Mouse (Mus musculus) midbrain, embryonic 12.5 days (tissue): Measurements from ENCODE around the gene Hsd11b2. TPM values are rescaled to one million over a fixed set of nuclear protein-coding genes. Genes with fewer than 3 reads are reported as not detected.

ENCODE experiments used
- ATAC-seq: fragments of 200-750 bp; cut with Nextera tagmentation; 2 replicates; pipeline ENCODE4 v1.8.0; 2017; ENCODE audit warnings: low read depth, moderate TSS enrichment, moderate library complexity; ENCODE audit not compliant: low FRiP score
- H3K27ac ChIP-seq: fragments of 300-500 bp; sonication (generic); replicated peaks from 2 replicates; pipeline ENCODE4 v1.5.1; 2016; ENCODE audit warnings: mild to moderate bottlenecking
- H3K27me3 ChIP-seq: fragments of 300-500 bp; sonication (generic); 2 replicates; pipeline ENCODE4 v1.6.1; 2016; ENCODE audit warnings: mild to moderate bottlenecking
- H3K36me3 ChIP-seq: fragments of 300-500 bp; sonication (generic); 2 replicates; pipeline ENCODE4 v1.6.1; 2016
- H3K4me1 ChIP-seq: fragments of 300-500 bp; sonication (generic); 2 replicates; pipeline ENCODE4 v1.6.1; 2016
- H3K4me2 ChIP-seq: fragments of 300-500 bp; sonication (generic); replicated peaks from 2 replicates; pipeline ENCODE4 v1.6.1; 2016; ENCODE audit warnings: mild to moderate bottlenecking, moderate library complexity
- H3K4me3 ChIP-seq: fragments of 300-500 bp; sonication (generic); 2 replicates; pipeline ENCODE4 v1.5.1; 2016; ENCODE audit warnings: mild to moderate bottlenecking
- H3K9ac ChIP-seq: fragments of 300-500 bp; sonication (generic); replicated peaks from 2 replicates; pipeline ENCODE4 v1.6.1; 2016; ENCODE audit warnings: mild to moderate bottlenecking, moderate library complexity
- H3K9me3 ChIP-seq: fragments of 300-500 bp; sonication (generic); 2 replicates; pipeline ENCODE4 v1.6.1; 2016; ENCODE audit warnings: mild to moderate bottlenecking
- WGBS: fragments of 180-500 bp; shearing (Covaris S2); methylation state at CpG from one replicate; pipeline ENCODE4 v1.1.7; 2016; 5-methylcytosine and 5-hydroxymethylcytosine counted together
- polyA plus RNA-seq: library from polyadenylated mRNA; unstranded; fragments of >200 nt; fragmentation: Nextera tagmentation; extraction: Ambion mirVana; gene quantifications from 2 replicates; pipeline ENCODE4 v1.2.1, GENCODE M21; 2016

The Hsd11b2 gene
- polyA plus RNA-seq, 1 experiment from 2014 or later = 20.1 TPM

DNA sequence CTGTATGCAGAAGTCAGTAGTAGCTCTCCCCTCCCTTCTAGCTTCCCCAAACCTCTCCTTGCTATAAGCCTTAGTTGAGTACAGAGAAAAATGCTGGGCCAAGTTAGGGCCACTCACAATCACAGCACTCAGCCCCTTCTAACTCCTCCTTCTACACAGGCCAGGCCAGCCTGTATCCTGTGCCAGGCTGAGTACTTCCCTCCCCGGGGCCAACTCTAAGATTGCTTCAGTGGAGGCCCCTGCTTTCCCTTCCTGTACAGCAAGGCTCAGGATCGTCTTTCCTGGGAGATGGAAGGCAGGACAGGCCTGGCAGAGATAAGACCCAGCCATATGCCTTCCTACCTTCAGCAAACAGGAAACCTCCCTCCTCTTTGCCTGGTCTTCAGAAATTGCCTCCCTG is 14.9 kb downstream of the Hsd11b2 start:
- no peak for ATAC-seq
- Histone ChIP-seq H3K36me3 (peaks cover 49% of the 10 kb centered on the region), H3K4me2 (no peak overlapping the region), H3K9ac (no peak overlapping the region; the same call in 1 of the 2 replicates), H3K27me3 (no peaks in the 10 kb centered on the region), H3K4me1 (peaks cover 10% of the 10 kb centered on the region), H3K27ac (0 out of 2 replicates have a peak overlapping the region, but pooled peaks have one; percentile 26), H3K9me3 (no peaks in the 10 kb centered on the region), H3K4me3 (no peak overlapping the region)
- 45% methylated on average over 2 of the region's 2 CpGs for WGBS

DNA sequence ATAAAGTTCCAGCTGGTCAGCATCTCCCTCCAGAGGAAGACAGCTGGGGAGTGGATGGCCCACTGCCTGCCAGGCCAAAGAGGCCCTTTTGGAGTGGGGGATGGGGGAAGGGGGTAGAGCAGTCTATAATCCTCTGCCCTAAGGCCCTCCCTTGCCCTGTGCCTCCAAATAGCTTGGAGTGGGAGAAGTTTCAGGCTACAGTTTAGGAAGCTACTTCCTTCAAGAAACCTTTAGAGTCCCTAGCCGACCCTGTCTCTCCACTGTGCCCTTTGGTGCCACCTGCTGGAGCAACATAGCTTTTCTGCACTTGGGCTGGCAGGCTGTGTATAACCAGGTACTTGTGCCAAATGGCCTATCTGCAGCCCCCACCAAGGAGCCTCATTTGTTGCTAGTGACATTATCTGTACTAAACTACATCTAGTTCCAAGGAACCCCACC is 15.4 kb downstream of the Hsd11b2 start:
- peaks cover 50% of the 10 kb centered on the region for H3K36me3 ChIP-seq
- WGBS = 0% methylated on average over 1 of the region's 1 CpGs

DNA sequence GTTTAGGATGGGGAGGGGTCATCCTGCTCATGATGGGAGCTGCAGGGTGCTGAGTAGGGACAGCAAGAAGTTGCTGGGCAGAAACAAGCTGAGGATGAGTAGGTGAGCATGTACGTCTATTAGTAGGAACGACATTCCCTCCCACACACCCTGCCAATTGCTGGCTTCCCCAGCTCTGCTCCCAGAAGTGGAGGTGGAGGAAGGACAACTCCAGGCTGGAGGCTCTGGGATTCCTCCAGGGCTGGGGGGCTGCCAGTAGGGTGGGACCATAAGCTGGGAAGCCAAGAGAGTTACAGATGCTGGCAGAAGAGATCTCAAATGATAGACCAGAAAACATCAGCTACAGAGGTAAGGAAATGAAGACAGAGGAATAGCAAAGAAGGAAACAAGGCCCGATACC is 18.0 kb downstream of the Hsd11b2 start:
- Histone ChIP-seq H3K4me2 (no peak overlapping the region), H3K9me3 (no peaks in the 10 kb centered on the region), H3K27me3 (no peaks in the 10 kb centered on the region), H3K4me1 (peaks cover 7% of the 10 kb centered on the region), H3K9ac (no peak overlapping the region), H3K4me3 (no peak overlapping the region), H3K36me3 (peaks cover 38% of the 10 kb centered on the region), H3K27ac (no peak overlapping the region)
- WGBS = 95% methylated on average over 3 of the region's 3 CpGs
- ATAC-seq = no peak

More for the DNA sequence above, 15.4 kb downstream of the Hsd11b2 start:
- Histone ChIP-seq H3K27ac (no peak overlapping the region), H3K9me3 (no peaks in the 10 kb centered on the region), H3K4me2 (no peak overlapping the region), H3K27me3 (no peaks in the 10 kb centered on the region), H3K9ac (0 out of 2 replicates have a peak overlapping the region, but pooled peaks have one; percentile 24), H3K4me1 (peaks cover 10% of the 10 kb centered on the region), H3K4me3 (no peak overlapping the region)
- no peak; the same call in 1 of the 2 replicates for ATAC-seq

DNA sequence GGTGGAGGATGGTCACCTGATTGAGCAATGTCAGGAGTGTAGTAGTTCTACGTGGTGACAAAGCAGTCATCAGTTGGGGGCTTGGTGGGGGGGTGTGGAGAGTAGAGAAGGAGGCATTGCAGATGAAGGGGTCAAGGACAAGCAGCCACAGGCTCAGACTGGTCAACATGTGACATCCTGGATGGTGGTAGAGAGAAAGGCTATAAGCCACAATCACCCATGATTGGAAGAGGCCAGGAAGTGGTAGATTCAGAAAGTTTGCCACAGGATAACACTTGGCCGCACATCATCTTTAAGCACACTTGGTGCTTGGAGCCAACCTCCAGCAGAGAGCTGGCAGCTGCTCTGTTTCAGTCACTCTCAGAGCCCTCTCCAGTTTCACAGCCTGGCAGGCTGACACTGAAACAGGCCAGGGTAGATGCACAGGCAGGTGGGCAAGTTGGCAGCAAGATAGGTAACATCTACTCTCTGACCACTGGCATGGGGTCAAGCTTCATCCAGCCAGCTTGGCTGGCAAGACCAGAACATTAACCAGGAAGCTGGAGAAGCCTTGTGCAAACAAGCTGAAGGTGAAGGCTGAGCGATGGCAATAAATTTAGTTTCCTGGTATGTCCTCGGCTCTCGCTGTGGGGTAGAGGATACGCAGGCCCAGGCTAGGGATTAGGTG is 18.6 kb downstream of the Hsd11b2 start:
- H3K9ac ChIP-seq = no peak overlapping the region
- no peaks in the 10 kb centered on the region for H3K27me3 ChIP-seq
- peaks cover 7% of the 10 kb centered on the region for H3K4me1 ChIP-seq
- no peak overlapping the region for H3K27ac ChIP-seq
- no peak overlapping the region for H3K4me3 ChIP-seq
- 92% methylated on average over 6 of the region's 6 CpGs for WGBS
- no peak overlapping the region for H3K4me2 ChIP-seq
- no peak for ATAC-seq
- peaks cover 44% of the 10 kb centered on the region for H3K36me3 ChIP-seq
- no peaks in the 10 kb centered on the region for H3K9me3 ChIP-seq

DNA sequence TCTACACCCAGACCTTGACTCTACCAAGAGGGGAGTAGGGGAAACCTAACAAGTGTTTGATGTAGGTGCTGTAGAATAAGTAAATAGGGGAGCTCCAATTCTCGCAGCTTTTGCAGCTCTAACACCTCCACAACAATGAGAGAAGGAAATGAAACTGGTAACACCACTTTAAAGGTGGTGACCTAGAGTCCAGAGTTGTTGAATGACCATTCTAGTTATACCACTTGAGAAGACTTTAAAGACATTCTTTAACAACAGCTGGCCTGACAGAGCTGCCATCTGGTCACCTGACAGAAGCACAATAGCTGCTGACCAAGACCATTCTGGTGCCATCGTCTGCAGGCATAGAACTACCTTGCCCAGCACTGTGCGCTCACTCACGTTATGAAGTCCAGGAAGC is 20.4 kb downstream of the Hsd11b2 start:
- H3K4me2 ChIP-seq = no peak overlapping the region
- no peak overlapping the region for H3K27ac ChIP-seq
- H3K4me3 ChIP-seq = no peak overlapping the region
- no peak overlapping the region for H3K9ac ChIP-seq
- no peaks in the 10 kb centered on the region for H3K4me1 ChIP-seq
- ATAC-seq = no peak
- WGBS = 92% methylated on average over 4 of the region's 4 CpGs
- H3K27me3 ChIP-seq = no peaks in the 10 kb centered on the region
- H3K9me3 ChIP-seq = no peaks in the 10 kb centered on the region
- H3K36me3 ChIP-seq = peaks cover 44% of the 10 kb centered on the region

DNA sequence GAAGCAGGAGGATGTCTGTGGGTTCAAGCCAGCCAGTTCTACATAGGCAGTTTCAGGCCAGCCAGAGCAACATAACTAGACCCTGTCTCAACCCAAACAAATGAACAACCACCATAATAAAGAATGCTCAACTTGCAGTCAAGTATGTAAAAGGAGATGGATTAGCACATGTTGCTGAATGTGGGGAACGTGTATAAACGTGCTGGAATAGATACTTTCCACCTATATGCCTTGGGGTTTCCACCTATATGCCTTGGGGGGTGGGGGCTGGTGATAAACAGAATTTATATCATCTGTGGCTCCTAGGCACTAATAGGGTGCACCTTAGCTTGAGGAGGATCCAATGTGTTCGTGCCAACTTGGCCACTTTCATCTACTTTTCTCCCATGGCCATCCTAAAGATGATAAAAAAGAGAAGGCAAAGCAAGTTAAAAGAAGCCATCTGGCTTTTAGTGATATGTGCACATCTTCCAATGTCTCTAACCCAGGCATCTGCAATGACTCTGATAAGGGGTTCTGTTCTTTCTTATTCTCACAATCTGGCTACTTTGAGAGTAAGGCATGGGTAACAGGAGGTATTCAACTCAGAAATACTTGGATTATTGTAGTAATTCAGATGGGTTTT is 23.6 kb downstream of the Hsd11b2 start:
- no peak for ATAC-seq
- Histone ChIP-seq H3K36me3 (peaks cover 31% of the 10 kb centered on the region), H3K4me3 (no peak overlapping the region), H3K9me3 (no peaks in the 10 kb centered on the region), H3K4me2 (no peak overlapping the region), H3K27ac (no peak overlapping the region), H3K9ac (no peak overlapping the region), H3K27me3 (no peaks in the 10 kb centered on the region), H3K4me1 (no peaks in the 10 kb centered on the region)
- 87% methylated on average over 3 of the region's 3 CpGs for WGBS

DNA sequence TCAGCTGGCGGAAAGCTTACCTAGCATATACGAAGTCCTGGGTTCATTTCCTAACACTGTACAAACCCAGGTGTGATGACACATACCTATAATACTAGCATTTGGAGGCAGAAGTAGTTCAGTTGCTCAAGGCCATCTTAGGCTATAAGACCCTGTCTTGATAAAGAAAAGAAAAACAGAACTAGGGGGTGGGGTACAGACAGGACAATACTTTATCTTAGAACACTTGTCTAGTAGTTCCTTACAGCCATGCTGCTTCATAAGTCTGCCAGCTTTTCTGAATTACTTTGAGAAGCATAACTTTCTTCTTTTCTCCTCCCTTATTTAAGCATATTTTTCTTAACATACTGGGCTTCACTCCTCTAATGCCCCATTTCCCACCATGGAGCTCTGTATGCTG is 24.3 kb downstream of the Hsd11b2 start:
- H3K4me3 ChIP-seq = no peak overlapping the region
- H3K4me2 ChIP-seq = no peak overlapping the region
- H3K27me3 ChIP-seq = no peaks in the 10 kb centered on the region
- no peak overlapping the region for H3K9ac ChIP-seq
- no peak overlapping the region for H3K27ac ChIP-seq
- no peaks in the 10 kb centered on the region for H3K4me1 ChIP-seq
- 93% methylated on average over 2 of the region's 2 CpGs for WGBS
- ATAC-seq = no peak
- H3K9me3 ChIP-seq = no peaks in the 10 kb centered on the region
- H3K36me3 ChIP-seq = peaks cover 24% of the 10 kb centered on the region

DNA sequence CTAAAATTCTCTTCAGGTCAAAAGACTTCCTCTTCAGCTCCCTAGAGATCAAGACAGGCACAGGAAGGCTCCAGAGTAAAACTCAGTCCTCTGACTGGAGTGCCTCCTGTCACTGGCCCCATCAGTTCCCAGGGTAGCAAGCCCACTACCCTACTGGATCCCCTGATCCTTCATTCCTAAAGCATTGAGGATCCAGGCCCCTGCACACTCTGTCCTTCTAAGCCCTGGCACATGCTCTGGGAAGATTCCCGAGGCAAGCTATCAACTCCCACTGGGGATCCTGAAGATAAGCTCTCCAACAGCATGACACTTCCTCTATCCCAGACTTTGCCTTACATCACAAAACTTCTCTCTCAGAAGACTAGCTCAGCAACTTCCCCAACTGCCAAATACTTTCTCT is 25.1 kb downstream of the Hsd11b2 start:
- 70% methylated on average over 1 of the region's 1 CpGs for WGBS
- Histone ChIP-seq H3K4me3 (no peak overlapping the region), H3K9me3 (no peaks in the 10 kb centered on the region), H3K27me3 (no peaks in the 10 kb centered on the region), H3K4me2 (no peak overlapping the region), H3K27ac (no peak overlapping the region), H3K36me3 (peaks cover 15% of the 10 kb centered on the region), H3K9ac (no peak overlapping the region), H3K4me1 (no peaks in the 10 kb centered on the region)
- no peak for ATAC-seq

DNA sequence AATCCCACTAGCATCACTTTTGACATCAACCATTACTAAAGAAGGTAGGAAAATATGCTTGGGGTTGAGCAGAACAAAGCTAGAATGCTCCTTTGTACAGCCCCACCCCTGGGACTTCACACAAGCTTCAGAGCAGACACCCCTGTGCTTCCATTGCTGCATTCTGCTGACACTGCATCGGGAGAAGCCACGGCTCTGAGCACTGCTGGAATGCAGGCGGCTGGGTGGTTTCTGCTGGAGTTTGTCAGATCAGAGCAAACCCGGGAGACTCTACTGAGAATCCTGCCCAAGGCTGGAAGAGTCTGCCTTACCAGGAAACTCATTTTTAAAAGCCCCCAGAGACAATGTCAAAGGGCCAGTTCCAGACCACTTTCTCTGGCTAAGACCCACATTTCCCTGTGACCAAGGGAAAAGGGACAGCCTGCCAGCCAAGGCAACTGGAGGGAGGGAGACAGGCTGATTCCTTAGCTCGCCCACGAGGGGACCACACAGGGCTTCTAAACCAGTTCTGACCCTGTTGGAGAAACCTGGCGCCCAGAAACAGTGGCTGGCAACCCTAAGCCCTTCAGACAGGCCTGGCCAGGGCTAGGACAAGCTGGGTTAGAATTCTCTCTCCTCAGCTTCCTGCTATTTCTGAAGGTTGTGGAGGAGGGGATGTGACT is 26.1 kb downstream of the Hsd11b2 start:
- no peak for ATAC-seq
- Histone ChIP-seq H3K9me3 (no peaks in the 10 kb centered on the region), H3K27ac (no peak overlapping the region), H3K4me2 (no peak overlapping the region), H3K4me1 (no peaks in the 10 kb centered on the region), H3K9ac (no peak overlapping the region), H3K36me3 (peaks cover 6% of the 10 kb centered on the region; the same call in 1 of the 2 replicates), H3K4me3 (no peak overlapping the region), H3K27me3 (no peaks in the 10 kb centered on the region)
- WGBS = 64% methylated on average over 7 of the region's 7 CpGs

DNA sequence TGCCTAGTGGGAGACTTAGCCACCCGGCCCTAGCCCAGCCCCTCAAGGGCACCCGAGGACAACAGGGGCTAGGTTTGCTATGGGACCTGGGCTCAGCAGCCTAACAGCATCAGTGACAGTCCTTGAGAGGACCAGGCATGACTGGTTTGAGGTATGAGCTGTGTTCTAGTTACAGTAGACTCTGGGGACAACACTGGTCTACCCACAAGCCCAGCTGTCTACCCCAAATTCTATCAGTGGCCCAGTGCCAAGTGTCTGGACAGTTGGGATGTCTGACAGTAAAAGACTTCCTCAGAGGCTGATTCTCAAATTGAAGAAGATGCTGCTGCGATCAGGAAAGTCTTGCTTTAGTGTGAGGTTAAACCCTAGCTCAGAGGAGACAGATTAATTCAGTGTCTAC is 26.7 kb downstream of the Hsd11b2 start:
- Histone ChIP-seq H3K9me3 (no peaks in the 10 kb centered on the region), H3K27me3 (no peaks in the 10 kb centered on the region), H3K27ac (no peak overlapping the region), H3K4me1 (no peaks in the 10 kb centered on the region), H3K36me3 (peaks cover 6% of the 10 kb centered on the region; the same call in 1 of the 2 replicates), H3K4me2 (no peak overlapping the region), H3K9ac (no peak overlapping the region), H3K4me3 (no peak overlapping the region)
- ATAC-seq = no peak
- 73% methylated on average over 3 of the region's 3 CpGs for WGBS

DNA sequence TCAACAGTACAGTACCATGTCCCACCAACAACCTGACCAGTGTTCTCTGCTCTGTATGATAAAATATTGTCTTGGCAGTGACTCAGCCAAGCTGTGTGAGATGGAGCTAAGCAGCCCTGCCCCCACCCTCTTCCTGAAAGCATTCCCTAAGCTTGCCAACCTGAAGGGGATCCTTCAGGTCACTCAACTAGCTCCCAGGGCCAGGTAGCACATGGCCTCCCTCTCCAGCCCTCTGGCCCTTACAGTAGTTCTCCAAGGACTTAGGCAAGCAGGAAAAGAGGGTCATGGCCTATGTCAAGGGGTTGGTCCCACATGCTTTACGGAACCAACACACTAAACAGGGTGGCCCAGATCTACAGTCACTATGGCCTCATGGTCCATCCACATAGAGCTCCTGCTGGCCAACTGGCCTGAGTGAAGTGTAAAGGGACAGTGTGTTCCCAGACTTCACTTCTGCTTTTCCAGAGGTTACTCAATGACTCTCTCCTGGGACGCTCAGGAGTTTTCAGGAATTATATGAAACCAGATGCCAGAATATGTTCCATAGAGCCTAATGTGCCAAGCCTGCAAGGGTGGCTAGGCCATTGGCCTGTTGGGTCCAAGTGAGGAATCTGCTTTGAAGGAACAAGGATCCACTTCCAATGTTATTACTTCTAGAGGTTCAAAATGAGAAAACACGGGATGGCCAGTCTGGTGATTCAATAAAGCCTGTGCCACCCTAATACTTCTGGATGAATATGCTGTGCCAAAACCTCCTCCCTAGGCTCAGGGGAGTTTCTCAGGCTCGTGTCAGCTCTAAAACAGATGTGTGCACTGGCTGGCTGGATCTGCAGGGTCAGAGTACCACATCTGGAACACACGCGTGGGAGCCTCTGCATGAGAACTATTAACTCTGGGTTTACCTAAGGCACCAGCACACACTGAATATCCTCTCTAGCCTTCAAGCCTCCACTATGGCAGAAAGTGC is 28.1 kb downstream of the Hsd11b2 start:
- Histone ChIP-seq H3K27ac (no peak overlapping the region), H3K4me2 (no peak overlapping the region), H3K27me3 (no peaks in the 10 kb centered on the region), H3K9ac (no peak overlapping the region), H3K36me3 (peaks cover 4% of the 10 kb centered on the region; the same call in 1 of the 2 replicates), H3K9me3 (no peaks in the 10 kb centered on the region), H3K4me3 (no peak overlapping the region), H3K4me1 (no peaks in the 10 kb centered on the region)
- no peak for ATAC-seq
- 88% methylated on average over 6 of the region's 6 CpGs for WGBS
